Mouse (Mus musculus): ENCODE measurements at regions not wholly inside any gene's neighbourhood (a gene's known extent, or its start where the extent isn't known, plus 50 kb on each side); places are given as distances from the start of the nearest gene placed in this dataset.

- Histone ChIP-seq H3K27me3 (ENCODE audit: control insufficient read depth, insufficient read depth, low read length) (no peaks in the 10 kb centered on the region), H3K4me2 (replicated peaks; ENCODE audit: low read depth, low read length, severe bottlenecking) (no peak overlapping the region), H3K27ac (replicated peaks; ENCODE audit: low read depth, low read length) (no peak overlapping the region), H3K4me3 (replicated peaks; ENCODE audit: low read length) (no peak overlapping the region), H3K36me3 (ENCODE audit: control insufficient read depth, insufficient read depth, low read length) (no peaks in the 10 kb centered on the region), H3K9ac (ENCODE audit: low read depth, low read length, severe bottlenecking) (no peak overlapping the region), H3K9me3 (ENCODE audit: control insufficient read depth, low read length) (no peaks in the 10 kb centered on the region), H3K4me1 (ENCODE audit: control insufficient read depth, insufficient read depth, low read length) (no peaks in the 10 kb centered on the region)
- TF ChIP-seq POLR2A (IDR thresholded peaks at IDR 0.05; ENCODE audit: borderline replicate concordance, extremely low read depth, insufficient read depth, insufficient read length), result no peak
- DNase-seq (ENCODE audit: low spot score), result no peak
- WGBS, result 49% methylated on average over 2 of the region's 2 CpGs
- no peak for ATAC-seq (ENCODE audit: low FRiP score, low read depth)
Observed at GRCm38 (mm10) chr16:63016658-63017057, 162.6 kb downstream of the Pros1 start.

- DNase-seq (ENCODE audit: low spot score) (no peak), ATAC-seq (ENCODE audit: low FRiP score, low read depth) (no peak)
- Histone ChIP-seq H3K9ac (ENCODE audit: low read depth, low read length, severe bottlenecking) (no peak overlapping the region), H3K4me1 (ENCODE audit: control insufficient read depth, insufficient read depth, low read length) (no peaks in the 10 kb centered on the region), H3K27ac (replicated peaks; ENCODE audit: low read depth, low read length) (no peak overlapping the region), H3K9me3 (ENCODE audit: control insufficient read depth, low read length) (no peaks in the 10 kb centered on the region), H3K27me3 (ENCODE audit: control insufficient read depth, insufficient read depth, low read length) (no peaks in the 10 kb centered on the region), H3K4me2 (replicated peaks; ENCODE audit: low read depth, low read length, severe bottlenecking) (no peak overlapping the region), H3K4me3 (replicated peaks; ENCODE audit: low read length) (no peak overlapping the region), H3K36me3 (ENCODE audit: control insufficient read depth, insufficient read depth, low read length) (no peaks in the 10 kb centered on the region)
- 79% methylated on average over 4 of the region's 4 CpGs for WGBS
- no peak for TF ChIP-seq POLR2A (IDR thresholded peaks at IDR 0.05; ENCODE audit: borderline replicate concordance, extremely low read depth, insufficient read depth, insufficient read length)
Observed at GRCm38 (mm10) chr16:63030399-63030798, 176.3 kb downstream of the Pros1 start.

GRCm38 (mm10) chr16:63031035-63031434 is 176.9 kb downstream of the Pros1 start:
- H3K9ac ChIP-seq (ENCODE audit: low read depth, low read length, severe bottlenecking), result no peak overlapping the region
- ATAC-seq (ENCODE audit: low FRiP score, low read depth) (no peak), DNase-seq (ENCODE audit: low spot score) (no peak)
- H3K36me3 ChIP-seq (ENCODE audit: control insufficient read depth, insufficient read depth, low read length), result no peaks in the 10 kb centered on the region
- no peaks in the 10 kb centered on the region for H3K27me3 ChIP-seq (ENCODE audit: control insufficient read depth, insufficient read depth, low read length)
- no peak for TF ChIP-seq POLR2A (IDR thresholded peaks at IDR 0.05; ENCODE audit: borderline replicate concordance, extremely low read depth, insufficient read depth, insufficient read length)
- H3K9me3 ChIP-seq (ENCODE audit: control insufficient read depth, low read length), result no peaks in the 10 kb centered on the region
- no peaks in the 10 kb centered on the region for H3K4me1 ChIP-seq (ENCODE audit: control insufficient read depth, insufficient read depth, low read length)
- no peak overlapping the region for H3K4me3 ChIP-seq (replicated peaks; ENCODE audit: low read length)
- no peak overlapping the region for H3K27ac ChIP-seq (replicated peaks; ENCODE audit: low read depth, low read length)
- 37% methylated on average over 5 of the region's 5 CpGs for WGBS
- H3K4me2 ChIP-seq (replicated peaks; ENCODE audit: low read depth, low read length, severe bottlenecking), result no peak overlapping the region

- Histone ChIP-seq H3K36me3 (ENCODE audit: control insufficient read depth, insufficient read depth, low read length) (no peaks in the 10 kb centered on the region), H3K4me2 (replicated peaks; ENCODE audit: low read depth, low read length, severe bottlenecking) (no peak overlapping the region), H3K27me3 (ENCODE audit: control insufficient read depth, insufficient read depth, low read length) (no peaks in the 10 kb centered on the region), H3K27ac (replicated peaks; ENCODE audit: low read depth, low read length) (no peak overlapping the region), H3K4me1 (ENCODE audit: control insufficient read depth, insufficient read depth, low read length) (no peaks in the 10 kb centered on the region), H3K9ac (ENCODE audit: low read depth, low read length, severe bottlenecking) (no peak overlapping the region), H3K4me3 (replicated peaks; ENCODE audit: low read length) (no peak overlapping the region), H3K9me3 (ENCODE audit: control insufficient read depth, low read length) (no peaks in the 10 kb centered on the region)
- ATAC-seq (ENCODE audit: low FRiP score, low read depth), result no peak
- no peak for TF ChIP-seq POLR2A (IDR thresholded peaks at IDR 0.05; ENCODE audit: borderline replicate concordance, extremely low read depth, insufficient read depth, insufficient read length)
- no peak for DNase-seq (ENCODE audit: low spot score)
- WGBS, result 26% methylated on average over 6 of the region's 6 CpGs
Observed at GRCm38 (mm10) chr16:63031802-63032201, 177.7 kb downstream of the Pros1 start.

- no peak overlapping the region for H3K27ac ChIP-seq (replicated peaks; ENCODE audit: low read depth, low read length)
- WGBS, result 65% methylated on average over 1 of the region's 1 CpGs
- no peaks in the 10 kb centered on the region for H3K27me3 ChIP-seq (ENCODE audit: control insufficient read depth, insufficient read depth, low read length)
- no peak overlapping the region for H3K9ac ChIP-seq (ENCODE audit: low read depth, low read length, severe bottlenecking)
- H3K9me3 ChIP-seq (ENCODE audit: control insufficient read depth, low read length), result no peaks in the 10 kb centered on the region
- DNase-seq (ENCODE audit: low spot score) (no peak), ATAC-seq (ENCODE audit: low FRiP score, low read depth) (no peak)
- no peak overlapping the region for H3K4me3 ChIP-seq (replicated peaks; ENCODE audit: low read length)
- no peak for TF ChIP-seq POLR2A (IDR thresholded peaks at IDR 0.05; ENCODE audit: borderline replicate concordance, extremely low read depth, insufficient read depth, insufficient read length)
- H3K4me2 ChIP-seq (replicated peaks; ENCODE audit: low read depth, low read length, severe bottlenecking), result no peak overlapping the region
- no peaks in the 10 kb centered on the region for H3K36me3 ChIP-seq (ENCODE audit: control insufficient read depth, insufficient read depth, low read length)
- H3K4me1 ChIP-seq (ENCODE audit: control insufficient read depth, insufficient read depth, low read length), result no peaks in the 10 kb centered on the region
Observed at GRCm38 (mm10) chr16:63049100-63049499, 195.0 kb downstream of the Pros1 start.

GRCm38 (mm10) chr16:63062883-63063282 is 208.8 kb downstream of the Pros1 start:
- H3K4me1 ChIP-seq (ENCODE audit: control insufficient read depth, insufficient read depth, low read length), result no peaks in the 10 kb centered on the region
- H3K36me3 ChIP-seq (ENCODE audit: control insufficient read depth, insufficient read depth, low read length), result no peaks in the 10 kb centered on the region
- H3K9me3 ChIP-seq (ENCODE audit: control insufficient read depth, low read length), result no peaks in the 10 kb centered on the region
- no peak for DNase-seq (ENCODE audit: low spot score)
- H3K27me3 ChIP-seq (ENCODE audit: control insufficient read depth, insufficient read depth, low read length), result no peaks in the 10 kb centered on the region
- H3K4me3 ChIP-seq (replicated peaks; ENCODE audit: low read length), result no peak overlapping the region
- no peak for ATAC-seq (ENCODE audit: low FRiP score, low read depth)
- no peak overlapping the region for H3K27ac ChIP-seq (replicated peaks; ENCODE audit: low read depth, low read length)
- H3K9ac ChIP-seq (ENCODE audit: low read depth, low read length, severe bottlenecking), result no peak overlapping the region
- H3K4me2 ChIP-seq (replicated peaks; ENCODE audit: low read depth, low read length, severe bottlenecking), result no peak overlapping the region
- no peak for TF ChIP-seq POLR2A (IDR thresholded peaks at IDR 0.05; ENCODE audit: borderline replicate concordance, extremely low read depth, insufficient read depth, insufficient read length)
